Mouse (Mus musculus): ENCODE data around the gene Pcsk4.

Gene Pcsk4

DNA sequence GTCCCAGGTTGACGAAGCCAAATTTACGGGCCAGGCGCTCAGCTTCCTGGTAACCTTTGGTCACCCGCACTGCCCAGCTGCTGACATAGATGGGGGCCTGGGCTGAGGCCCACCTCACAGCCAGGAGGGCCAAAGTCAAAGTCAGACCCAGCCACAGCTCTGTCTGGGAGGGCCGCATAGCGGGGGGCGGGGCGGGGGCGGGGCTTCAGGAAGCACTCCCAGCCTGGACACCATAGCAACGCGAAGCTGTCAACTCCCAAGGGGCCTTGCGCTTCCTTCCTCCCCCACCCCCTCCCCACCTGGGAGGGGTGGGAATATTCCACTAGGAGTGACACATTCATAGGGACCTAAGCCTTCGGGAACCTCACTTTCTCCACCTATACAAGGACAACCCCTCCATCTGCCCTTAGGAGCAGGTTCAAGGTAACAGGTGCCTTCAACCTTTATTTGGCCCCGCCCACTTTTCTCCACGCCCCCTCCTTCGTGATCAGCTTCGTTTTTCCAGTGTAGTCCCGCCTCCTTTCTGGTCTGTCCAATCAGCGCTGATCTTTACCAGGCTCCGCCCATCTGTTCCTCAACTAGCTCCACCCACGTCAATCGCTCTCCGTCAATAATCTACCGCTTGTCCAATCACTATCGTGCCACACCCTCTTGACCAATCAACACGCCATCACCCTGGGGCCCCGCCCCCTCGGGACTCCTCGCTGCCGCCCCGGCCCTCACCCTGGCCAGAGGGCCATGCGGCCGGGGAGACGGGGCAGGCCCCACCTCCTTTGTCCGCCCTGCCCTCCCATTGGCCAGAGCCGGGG lies at the start of gene Pcsk4, which contains the start of gene Reep6:
Gene Pcsk4, minus strand, starts transcription at position 226 of the 809 bp plus-strand sequence.
Gene Reep6, plus strand, starts transcription at position 681 of the 809 bp plus-strand sequence.
- DNase-seq (ENCODE audit: low read depth, low spot score): peak; percentile 93

DNA sequence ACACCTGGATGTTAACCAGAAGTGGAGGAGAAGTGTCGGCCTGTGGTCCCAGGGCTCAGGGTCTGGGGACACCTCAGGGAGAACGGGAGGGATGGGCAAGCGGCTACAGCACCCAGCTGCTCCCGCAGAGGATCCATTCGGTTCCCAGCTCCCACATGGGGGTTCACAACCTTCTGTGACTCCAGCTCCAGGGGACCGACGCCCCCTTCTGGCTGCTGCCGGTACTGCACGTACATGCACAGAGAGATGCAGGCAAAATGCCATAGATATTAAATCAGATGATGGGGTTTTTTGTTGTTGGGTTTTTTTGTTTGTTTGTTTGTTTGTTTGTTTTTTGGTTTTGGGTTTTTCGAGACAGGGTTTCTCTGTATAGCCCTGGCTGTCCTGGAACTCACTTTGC lies 48.4 kb upstream of the Pcsk4 start:
- DNase-seq (ENCODE audit: low read depth, low spot score): no peak

DNA sequence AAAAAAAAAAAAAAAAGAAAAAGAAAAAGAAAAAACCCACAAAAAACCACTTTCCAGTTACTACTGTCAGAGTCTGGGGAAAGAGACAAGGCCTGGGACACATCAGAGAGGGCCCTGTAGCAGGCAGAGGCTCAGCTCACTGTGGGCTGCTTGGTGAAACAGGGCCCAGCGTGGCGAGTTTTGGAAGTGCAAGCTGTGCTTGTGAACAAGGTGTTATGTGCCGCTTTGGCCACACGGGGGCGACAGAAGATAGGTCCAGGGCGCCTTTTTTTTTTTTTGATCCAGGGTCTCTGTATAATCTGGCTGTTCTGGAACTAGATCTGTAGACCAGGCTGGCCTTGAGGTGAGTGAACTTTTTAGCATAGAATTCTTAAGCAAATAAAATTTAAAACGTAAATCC lies 46.9 kb upstream of the Pcsk4 start:
- DNase-seq (ENCODE audit: low read depth, low spot score): peak; percentile 82

DNA sequence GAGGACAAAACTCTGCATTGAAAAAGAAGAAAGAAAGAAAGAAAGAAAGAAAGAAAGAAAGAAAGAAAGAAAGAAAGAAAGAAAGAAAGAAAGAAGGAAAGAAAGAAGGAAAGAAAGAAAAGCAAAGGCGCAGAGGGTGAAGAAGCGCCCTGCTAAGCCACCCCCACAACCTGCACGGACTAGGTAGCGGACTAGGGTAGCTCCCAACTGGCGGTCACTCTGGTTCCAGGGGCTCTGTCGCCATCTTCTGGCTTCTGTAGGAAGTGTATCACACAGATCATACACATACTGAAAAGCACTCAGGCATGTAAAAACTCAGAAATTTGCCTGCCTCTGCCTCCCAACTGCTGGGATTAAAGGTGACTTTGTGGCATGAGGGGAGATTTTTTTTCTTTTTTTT lies 44.8 kb upstream of the Pcsk4 start:
- peak; percentile 52 for DNase-seq (ENCODE audit: low read depth, low spot score)

DNA sequence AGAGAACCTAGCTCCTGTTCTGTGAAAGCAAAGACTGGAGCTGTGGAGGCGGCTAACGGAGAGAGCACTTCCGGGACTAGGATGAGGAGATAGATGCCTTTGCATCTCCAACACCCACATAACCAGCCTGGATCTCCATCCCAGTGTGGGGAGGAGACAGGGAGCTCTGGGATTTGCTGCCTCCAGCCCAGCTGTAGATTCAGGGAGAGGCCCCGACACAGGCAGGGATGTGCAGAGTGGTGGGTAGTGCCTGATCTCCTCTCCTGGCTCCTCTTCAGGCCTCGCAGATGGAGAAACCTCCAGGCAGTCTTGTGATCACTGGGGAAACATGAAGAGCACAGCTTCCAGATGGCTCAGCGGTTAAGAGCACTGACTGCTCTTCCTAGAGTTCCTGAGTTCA lies 43.4 kb upstream of the Pcsk4 start:
- no peak for DNase-seq (ENCODE audit: low read depth, low spot score)

DNA sequence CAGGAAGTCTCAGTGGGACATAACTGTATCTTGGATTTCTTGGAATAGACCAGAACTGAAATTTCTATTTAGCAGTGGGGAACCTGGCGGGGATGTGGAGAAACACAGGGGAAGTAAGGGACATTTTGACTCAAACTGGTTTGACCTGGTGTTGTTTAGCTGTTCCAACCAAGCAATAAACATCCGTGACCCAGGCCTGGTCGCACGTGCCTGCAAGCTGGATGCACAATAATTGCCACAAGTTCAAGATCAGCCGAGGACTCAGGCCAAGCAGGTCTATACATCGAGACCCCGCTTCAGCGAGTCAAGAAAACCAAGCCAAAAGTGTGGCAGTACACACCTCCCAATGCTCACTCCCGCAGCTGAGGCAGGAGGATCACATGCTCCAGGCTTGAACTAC lies 42.7 kb upstream of the Pcsk4 start:
- no peak for DNase-seq (ENCODE audit: low read depth, low spot score)

DNA sequence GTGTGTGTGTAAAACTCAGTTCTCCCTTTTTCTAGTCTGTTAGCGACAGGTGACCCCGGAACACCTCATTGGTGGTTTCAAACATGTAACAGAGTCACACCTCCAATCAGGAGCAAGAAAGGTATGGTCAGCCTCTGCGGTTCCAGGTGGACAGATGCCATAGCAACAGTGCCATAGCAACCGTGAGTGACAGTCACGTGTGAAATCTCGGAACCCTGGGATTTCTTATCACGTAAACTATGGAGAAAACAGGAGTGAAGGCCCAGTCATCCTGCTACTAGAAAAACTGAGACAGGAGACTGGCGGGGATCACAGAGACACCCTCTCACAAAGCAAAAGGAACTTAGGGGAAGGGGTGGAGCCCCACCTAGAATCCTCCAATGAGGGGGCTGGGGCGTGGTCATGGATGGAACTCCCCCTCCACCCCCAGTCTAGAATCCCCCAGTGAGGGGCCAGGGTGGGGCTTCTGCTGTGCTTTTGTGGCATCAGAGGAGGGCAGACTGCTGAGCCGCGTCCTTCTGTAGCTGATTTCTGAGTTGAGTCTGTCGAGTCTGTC lies 42.2 kb upstream of the Pcsk4 start:
- no peak for DNase-seq (ENCODE audit: low read depth, low spot score)

DNA sequence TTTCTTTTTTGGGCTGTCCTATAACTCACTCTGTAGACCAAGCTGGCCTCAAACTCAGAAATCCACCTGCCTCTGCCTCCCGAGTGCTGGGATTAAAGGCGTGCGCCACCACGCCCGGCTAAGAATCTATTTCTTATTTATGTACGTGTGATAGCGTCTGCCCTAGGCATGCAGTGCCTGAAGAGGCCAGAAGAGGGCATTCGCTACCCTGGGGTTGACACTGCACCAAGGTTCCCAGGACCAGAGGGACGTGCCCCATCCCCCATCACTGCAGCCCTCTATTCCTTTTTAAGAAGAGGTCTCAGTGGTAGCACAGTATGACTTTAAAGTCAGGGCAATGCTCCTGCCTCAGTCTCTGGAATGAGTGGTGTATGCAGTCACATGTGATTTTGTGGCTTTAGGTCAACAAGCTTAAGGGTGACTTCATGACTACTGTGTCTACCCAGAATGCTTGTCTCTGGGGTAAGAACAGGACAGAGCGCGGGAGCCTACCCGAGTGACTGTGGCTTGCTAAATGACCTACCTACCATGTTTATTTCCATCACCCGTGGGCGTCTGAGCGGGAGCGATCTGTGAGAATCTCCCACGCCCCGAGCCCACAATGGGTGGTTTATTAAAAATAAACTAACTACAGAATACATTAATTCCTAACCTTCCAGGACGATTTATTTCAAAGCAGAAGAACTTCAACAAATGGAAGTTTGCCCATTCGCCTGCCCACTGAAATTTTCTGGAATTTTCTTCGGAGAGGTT lies 40.9 kb upstream of the Pcsk4 start:
- DNase-seq (ENCODE audit: low read depth, low spot score): no peak

DNA sequence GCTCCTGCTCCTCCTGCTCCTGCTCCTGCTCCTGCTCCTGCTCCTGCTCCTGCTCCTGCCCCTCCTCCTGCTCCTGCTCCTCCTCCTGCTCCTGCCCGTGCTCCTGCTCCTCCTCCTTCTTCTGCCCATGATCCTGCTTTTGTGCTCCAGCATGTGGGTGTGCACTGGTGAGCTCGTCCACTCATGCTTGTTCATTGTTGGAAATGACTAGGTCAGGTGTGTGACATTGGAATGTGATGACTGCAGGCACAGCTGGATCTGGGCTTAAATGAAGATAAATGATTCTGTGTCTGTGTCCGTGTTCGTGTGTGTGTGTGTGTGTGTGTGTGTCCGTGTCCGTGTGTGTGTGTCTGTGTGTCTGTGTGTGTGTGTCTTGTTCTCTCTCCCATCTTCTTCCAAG lies 39.1 kb upstream of the Pcsk4 start:
- DNase-seq (ENCODE audit: low read depth, low spot score): no peak

DNA sequence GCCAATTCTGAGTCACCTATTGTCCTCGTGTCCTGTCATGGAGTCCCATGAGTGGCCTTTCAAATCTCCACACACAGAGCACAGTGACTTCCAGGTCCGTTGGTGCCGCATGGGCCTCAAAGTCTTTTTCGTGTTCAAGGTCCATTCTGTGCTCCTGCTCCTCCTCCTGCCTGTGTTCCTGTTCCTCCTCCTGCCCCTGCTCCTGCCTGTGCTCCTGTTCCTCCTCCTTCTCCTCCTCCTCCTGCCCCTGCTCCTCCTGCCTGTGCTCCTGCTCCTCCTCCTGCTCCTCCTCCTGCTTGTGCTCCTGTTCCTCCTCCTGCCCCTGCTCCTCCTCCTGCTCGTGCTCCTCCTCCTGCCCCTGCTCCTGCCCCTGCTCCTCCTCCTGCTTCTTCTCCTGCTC lies 38.7 kb upstream of the Pcsk4 start:
- no peak for DNase-seq (ENCODE audit: low read depth, low spot score)

DNA sequence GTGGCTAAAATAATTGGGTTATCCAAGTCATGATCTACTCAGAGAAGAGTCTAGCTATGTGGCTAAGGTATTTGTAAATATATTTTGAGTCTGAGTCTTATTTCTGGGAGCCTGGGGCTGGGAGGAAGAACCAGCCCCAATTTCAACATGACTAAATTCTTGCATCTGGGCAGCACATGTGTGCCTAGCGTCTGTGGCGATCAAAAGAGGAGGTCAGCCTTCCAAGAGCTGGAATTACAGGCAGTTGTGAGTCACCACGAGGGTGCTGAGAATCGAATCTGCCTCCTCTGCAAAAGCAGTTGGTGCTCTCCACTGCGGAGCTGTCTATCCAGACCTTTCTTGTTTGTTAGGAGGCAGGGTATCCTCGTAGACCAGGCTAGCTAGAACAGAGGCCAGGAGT lies 36.4 kb upstream of the Pcsk4 start:
- DNase-seq (ENCODE audit: low read depth, low spot score): no peak

DNA sequence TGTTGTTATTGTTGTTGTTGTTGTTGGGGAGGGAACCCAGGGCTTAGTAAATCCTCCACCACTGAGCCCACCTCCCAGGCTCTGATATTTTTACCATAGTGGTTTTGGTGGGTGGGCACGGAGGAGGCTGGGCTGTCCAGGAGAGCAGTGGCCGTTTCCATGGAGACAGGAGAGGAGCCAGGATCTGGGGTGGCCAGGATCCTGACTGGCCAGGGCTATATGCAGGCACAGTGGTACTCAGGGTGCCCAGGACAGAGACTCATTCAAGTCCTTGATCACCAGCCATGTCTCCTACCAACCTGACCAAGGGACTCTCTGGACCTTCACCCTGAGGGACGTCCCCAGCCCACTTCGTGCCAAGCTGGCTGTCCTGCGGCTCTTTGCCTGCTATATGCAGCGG lies 34.4 kb upstream of the Pcsk4 start:
- no peak for DNase-seq (ENCODE audit: low read depth, low spot score)

DNA sequence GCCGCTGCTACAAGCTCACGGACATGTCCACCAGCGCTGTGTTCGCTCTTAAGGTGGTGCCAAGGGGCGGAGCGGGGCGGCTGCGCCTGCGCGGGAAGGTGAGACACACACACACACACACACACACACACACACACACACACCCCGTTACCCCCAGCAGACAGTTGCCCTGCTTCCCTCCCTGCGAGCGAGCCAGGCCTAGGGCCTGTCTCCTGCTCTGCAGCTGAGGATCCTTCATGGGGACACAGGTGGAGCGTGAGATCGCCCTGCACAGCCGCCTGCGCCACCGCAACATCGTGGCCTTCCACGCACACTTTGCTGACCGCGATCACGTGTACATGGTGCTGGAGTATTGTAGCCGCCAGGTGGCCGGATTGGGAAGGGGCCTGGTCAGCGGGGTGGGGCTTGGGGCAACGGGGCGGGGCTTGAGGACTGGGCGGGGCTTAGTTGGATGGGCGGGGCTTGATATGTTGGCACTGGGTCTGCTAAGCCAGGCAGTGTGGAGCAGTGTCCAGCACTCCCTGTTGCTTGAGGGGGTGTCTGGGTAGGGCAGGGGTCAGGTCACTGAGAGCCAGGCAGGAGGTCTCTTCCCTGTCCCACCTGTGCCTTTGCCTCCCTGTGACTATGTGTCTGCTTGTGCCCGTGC lies 28.8 kb upstream of the Pcsk4 start:
- no peak for DNase-seq (ENCODE audit: low read depth, low spot score)

DNA sequence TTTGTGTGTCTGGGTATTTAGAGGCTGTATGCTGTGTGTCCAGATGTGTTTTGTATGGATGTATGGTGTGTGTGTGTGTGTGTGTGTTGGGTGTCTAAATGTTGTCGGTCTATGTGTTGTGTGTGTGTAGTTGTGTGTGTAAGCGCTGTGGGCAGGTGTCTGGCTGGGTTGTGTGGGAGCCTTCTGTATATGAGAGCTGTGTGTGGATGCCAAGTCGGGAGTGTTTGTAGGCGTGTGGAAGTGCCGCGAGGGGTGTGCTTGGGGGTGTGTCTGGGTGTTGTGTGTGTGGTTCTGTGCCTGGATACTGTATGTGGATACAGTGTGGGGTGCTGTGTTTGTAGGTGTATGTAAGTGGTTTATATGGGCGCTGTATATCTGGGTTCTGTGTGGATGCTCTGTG lies 28.0 kb upstream of the Pcsk4 start:
- DNase-seq (ENCODE audit: low read depth, low spot score): no peak

DNA sequence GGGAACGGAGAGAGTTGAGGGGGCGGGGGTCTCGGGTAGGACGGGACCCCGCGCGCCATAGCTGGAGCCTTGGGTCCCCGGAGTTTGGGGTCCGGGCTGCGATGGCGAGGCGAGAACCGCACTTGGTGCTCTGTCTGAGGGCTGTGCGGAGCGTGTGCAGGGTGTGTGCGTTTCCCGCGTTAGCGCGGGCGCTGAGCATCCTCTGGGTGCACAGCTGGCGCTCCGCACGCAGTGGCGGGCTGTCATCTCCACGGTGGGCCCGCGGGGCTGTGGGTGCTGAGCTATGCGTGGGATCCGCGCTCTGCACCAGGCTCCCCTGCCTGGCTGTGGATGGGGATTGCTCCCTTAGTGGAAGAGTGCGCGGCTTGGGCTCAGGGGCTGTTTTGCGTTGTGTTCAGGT lies 27.4 kb upstream of the Pcsk4 start:
- no peak for DNase-seq (ENCODE audit: low read depth, low spot score)

DNA sequence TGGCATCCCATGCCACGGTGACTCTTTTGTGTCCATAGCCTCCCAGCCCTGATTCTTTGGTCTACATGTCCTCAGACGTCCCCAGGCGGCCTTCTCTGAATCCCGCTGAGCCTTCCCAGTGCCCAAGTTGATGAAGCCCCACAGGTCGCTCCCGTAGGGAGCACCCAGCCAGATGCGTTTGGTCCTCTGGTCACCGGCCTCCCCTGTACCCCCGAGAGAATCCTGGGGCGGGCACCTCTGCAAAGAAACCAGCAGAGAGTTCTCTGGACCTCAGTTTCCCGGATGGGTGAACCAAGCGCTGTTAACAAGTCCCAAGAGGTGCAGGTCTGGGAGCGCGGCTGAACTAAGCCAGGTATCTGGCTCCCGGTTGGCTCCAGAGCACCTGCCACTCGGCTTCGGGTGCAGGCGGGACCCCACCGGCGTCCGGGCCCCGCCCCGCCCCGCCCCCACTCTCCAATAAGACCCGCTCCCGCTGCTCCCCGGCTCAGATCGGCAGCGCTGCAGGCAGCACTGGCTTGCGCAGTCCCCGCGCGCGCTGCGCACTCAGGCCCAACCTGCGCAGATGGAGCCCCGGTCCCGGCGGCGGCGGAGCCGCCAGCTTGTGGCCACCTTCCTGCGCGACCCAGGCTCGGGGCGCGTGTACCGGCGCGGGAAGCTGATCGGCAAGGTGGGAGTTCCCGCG lies 26.8 kb upstream of the Pcsk4 start, which contains the start of gene Plk5:
Gene Plk5, plus strand, starts transcription at position 459 of the 682 bp plus-strand sequence.
- no peak for DNase-seq (ENCODE audit: low read depth, low spot score)

DNA sequence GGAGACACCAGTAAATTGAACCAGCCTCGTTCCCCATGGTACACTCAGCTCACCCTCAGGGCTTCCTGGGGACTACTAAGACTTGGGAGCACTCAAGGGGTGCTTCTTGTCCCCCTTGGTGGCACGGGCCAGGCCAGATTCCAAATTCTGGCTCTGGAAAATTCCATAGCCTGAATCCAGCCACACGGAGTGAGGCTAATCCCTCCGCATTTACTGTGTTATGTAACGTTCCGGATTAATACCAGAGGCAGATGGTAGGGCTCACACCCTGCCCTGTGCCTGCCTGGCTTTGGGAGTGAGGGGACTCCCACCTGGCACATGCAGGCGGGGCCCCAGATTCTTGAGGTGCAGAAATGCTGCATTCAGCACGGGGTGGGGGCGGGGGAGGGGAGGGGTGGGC lies 26.1 kb upstream of the Pcsk4 start:
- no peak for DNase-seq (ENCODE audit: low read depth, low spot score)

DNA sequence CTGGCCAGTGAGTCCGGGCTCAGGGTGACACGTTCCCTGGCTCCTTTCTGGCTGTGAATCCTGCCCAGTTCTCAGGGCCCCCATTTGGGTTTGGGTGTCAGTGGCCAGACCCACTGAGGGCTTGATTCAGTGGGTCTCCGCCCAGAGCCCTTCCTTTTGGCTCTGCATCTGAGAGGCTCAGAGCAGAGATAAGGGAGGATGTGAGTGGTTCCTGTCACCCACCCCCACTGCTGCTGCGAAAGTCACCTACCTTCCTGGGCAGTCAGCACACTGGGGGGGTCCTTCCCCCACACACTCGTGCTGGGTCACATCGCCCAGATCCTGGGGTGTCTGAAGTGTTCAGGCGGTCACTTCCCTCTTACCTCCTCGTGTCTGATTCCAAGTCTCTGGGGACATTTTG lies 23.4 kb upstream of the Pcsk4 start:
- DNase-seq (ENCODE audit: low read depth, low spot score): no peak

DNA sequence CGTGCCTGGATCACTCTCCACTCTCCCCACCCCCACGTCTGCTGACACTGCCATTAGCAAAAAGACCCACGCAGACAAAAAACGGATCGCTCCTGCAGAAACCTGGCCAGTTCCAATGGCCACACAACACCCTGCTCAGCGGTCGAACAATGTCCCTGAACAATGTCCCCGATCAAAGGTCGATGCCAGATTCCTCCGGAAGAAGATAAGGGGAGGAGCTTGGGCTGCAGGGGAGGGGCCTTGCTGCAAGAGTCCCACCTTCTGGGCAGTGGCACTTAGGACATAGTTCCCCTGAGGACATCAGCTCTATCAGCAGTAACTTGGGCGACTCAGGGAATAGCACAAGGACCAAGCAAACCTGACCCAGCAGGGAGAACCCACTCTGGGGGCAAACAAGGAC lies 22.6 kb upstream of the Pcsk4 start:
- no peak for DNase-seq (ENCODE audit: low read depth, low spot score)

DNA sequence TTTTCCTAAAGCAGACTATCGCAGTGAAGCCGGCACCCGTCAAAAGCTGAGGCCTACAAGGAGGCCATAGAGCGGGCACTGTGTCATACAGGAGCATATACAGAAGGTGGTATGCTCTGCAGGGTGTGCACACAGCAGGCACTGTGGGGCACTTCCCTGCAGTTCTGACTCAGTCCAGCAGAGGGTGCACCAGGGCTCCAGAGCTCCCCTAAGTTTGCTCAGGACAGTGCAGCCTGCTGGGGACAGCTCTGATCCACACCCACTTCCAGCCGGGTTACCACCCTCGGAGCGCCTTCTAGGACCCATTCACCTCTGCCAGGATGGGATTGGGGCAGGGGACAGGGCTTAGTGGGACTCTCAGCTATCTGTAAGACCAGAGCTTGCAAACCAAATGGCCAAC lies 21.0 kb upstream of the Pcsk4 start:
- peak; percentile 70 for DNase-seq (ENCODE audit: low read depth, low spot score)

DNA sequence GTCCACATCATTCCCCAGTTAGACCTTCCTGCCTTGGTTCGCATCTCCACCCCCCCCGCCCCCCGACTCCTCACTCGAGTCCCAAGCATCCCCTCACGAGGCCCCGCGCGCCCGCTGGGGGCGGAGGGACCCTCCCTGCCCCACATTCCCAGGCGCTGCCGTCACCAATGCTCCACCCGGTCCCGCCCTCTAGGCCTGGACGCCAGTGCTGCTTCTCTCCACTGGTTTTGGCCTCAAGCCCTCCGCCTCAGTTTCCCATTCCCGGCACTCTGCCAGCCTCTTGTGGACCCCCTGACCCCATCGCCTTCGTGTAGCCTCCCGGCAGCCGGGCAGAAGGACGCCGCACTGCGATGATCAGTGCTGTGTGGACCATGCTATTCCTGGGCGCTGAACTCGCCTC lies 19.7 kb upstream of the Pcsk4 start:
- DNase-seq (ENCODE audit: low read depth, low spot score): no peak

All from c-Kit-negative CD71-positive TER-119-positive erythroid progenitor cells, embryonic 14.5 days (primary cell).